Mouse (Mus musculus): ENCODE data around the gene Hnf4a.

The Hnf4a gene

DNA sequence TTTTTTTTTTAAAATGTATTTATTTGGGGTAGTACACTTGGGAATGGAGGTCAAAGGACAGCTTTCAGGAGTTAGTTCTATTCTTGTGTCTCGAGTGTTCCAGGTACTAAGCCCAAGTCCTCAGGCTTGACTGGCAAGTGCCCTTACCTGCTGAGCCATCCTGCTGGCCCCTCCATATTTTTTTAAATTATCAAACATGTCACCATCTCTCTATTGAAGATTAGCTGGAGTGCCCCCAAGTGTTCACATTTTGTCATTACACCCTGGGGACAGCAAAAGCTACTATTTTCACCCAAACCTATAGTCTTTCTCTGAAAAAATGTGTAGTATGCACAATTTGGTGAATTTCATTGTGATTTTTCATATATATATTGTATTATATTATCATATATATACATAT lies 85.5 kb downstream of the Hnf4a start:
- no peak for DNase-seq (ENCODE audit: low spot score in 2 of 2)

GRCm38 (mm10) chr2:163593636-163594282 lies 87.2 kb downstream of the Hnf4a start:
- DNase-seq (ENCODE audit: low spot score in 2 of 2): no peak

DNA sequence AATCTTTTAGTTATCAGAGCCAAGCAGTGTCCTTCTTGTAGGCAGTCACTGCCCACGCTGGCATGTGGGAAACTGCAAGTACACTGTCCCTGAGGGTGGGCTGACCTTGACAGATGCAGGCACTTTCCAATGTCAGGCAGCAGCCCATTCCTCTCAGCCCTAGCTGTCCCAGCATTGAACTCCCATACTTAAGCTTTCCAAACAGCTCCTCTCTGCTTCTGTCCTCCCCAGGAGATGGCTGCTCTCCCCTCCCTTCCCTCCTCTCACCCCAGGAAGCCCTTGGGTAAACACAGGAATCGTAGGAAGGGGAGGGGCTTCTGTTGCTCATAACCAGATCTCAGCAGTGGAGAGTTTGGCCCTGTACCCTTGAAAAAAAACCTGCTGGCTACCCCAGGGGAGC lies 88.5 kb downstream of the Hnf4a start:
- DNase-seq (ENCODE audit: low spot score in 2 of 2): no peak

- no peak for DNase-seq (ENCODE audit: low spot score in 2 of 2)
Observed at GRCm38 (mm10) chr2:163596057-163596872, 89.7 kb downstream of the Hnf4a start.

- DNase-seq (ENCODE audit: low spot score in 2 of 2): no peak
Observed at GRCm38 (mm10) chr2:163596873-163597155, 90.2 kb downstream of the Hnf4a start.

GRCm38 (mm10) chr2:163597661-163598060 lies 91.1 kb downstream of the Hnf4a start:
- peak; percentile 34 to 50 for DNase-seq (ENCODE audit: low spot score in 2 of 2)

- no peak for DNase-seq (ENCODE audit: low spot score in 2 of 2)
Observed at GRCm38 (mm10) chr2:163599226-163599625, 92.6 kb downstream of the Hnf4a start.

DNA sequence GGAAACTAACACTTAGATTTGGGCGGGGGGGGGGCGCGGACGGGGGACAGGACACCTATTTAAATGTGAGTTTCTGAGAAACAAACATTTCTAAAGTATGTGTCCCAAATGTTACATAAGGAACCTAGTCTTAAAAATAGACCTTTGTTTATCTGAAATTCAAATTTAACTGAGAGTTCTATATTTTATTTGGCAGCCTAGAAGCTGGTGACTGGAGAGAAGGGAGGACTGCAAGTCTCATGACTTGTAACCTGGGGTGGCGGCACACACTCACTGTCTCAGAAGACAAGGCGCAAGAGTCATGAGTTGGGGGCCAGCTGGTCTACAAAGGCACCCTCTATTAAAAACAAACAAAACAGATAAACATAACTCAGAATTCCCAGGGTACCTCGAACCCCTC lies 94.5 kb downstream of the Hnf4a start:
- no peak for DNase-seq (ENCODE audit: low spot score in 2 of 2)

DNA sequence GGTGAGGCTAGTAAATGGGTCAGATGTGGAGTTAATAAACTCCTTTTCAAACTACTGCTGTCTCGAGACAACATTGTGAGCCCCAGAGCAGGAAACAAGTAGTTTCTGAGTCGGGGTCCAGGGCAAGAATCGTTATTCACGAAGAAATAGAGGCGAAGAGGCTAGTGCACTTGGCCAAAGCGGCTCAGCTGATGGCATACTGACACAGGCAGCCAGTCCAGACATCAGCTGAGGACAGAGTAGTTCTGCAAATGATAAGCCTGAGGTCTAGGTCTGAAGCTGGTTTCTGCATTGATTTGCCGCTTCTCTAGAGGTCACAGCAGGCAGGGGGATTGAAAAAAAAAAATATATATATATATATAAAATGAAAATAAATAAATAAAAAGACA lies 95.1 kb downstream of the Hnf4a start:
- DNase-seq (ENCODE audit: low spot score in 2 of 2): no peak

DNA sequence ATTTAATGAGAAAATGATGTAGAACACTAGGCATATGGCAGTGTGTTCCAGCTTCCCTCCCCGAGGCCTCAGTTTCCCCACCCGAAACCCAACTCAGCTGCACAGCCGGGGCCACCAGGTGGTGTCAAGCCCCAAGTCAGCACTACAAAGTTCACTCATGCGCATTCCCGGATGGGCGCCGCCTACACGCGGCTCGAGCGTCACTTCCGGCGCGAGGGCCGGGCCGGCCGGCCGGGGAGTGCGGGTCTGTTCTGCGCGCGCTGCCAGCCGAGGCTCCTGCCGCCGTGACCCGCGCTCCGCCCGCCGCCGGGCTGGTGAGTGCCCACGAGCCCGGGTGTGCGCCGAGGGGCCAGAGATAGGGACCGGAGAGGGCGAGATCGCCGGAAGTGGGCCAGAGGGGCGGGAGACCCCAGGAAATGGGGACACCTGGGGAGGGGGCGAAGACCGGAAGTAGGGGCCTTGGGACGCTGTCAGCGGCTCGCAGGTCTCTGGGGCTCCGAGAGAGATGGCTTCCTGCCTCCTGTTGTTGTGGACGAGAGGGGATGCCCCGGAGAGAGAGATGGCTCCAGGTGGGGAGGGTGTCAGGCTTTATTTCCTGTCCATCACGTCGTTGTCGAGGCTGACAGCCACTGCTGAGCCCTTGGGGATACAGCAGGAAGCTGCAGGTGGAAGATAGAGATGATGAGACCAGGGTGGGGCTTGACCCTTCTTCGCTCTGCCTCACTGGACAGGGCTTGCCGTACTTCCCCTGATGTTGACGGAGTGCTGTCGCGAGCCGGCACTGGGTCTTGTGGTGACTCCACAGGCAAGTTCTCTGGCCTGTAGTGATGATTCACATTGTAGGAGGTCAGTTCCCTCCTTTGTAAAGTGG lies 95.7 kb downstream of the Hnf4a start, which contains the start of gene Ttpal:
TSS of gene Ttpal (plus strand) at position 214 of the 871 bp plus-strand sequence.
- DNase-seq (ENCODE audit: low spot score in 2 of 2): peak; percentile 83 to 85

DNA sequence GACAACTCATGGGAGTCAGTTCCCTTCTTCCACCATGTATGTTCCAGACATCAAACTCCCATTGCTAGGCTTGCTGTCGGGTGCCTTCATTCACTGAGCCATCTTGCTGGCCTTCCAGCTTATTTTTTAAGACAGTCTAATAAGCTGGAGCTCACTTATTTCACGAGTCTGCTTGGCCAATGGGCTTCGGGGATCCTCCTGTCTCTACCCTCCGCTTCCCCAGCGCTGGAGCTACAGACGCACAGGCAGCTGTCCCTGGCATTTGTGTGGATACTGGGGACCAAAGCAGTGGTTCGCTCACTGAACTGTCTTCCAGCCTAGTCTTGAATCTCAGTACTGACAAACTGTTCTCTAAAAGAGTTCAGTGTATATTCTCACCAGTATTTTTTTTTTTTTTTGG lies 99.6 kb downstream of the Hnf4a start:
- no peak for DNase-seq (ENCODE audit: low spot score in 2 of 2)

DNA sequence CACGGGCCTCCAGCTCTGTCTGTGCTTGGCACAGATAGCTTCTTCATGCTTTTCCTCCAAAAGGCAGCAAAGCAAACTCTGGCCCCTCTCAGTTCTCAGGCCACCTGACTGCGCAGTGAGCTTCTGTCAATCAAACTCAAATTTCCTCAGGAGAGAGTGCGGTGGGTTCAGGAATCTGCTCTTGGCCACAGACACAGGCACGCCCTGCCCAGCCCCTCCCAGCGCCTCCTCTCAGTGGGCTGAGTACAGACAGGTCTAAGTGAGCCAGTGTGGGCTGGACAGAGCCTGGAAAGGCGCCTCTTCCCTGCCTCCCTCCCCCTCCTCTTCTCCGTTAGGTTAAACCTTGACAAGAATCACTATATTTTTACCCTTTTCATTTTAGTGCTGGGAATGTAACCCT lies 101.4 kb downstream of the Hnf4a start:
- no peak for DNase-seq (ENCODE audit: low spot score in 2 of 2)

DNA sequence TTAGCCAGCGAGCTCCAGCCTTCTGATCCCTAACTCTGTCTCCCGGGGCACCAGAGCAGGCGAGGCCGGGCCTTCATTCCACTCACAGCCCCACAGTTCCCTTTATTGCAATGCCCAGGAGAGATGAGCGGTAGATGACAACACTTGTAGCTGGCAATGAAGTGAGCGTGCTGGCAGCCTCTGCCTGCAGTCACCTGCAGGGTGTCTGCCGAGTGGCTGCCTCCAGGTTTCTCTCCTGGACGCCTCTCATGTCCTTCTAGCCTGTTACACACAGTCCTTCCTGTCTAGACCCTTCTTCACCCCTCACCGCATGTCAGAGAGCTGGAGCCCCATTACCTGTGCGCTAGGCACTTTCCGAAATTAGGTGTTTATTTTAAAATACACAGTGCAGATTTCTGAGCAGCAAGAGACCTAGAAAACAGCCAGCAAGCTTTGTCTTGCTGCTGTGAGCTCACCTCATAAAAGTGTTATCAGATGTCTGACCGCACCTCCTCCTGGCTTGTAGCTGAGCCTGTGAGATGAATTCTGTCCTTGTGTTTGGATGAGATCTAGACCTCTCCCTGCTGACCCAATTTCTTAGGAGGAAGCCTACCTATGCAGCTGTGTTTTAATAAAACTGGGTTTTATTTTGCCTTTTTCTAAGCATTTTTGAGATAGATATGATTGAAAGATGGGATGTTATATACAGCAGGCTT lies 102.8 kb downstream of the Hnf4a start:
- DNase-seq (ENCODE audit: low spot score in 2 of 2): no peak

- no peak for DNase-seq (ENCODE audit: low spot score in 2 of 2)
Observed at GRCm38 (mm10) chr2:163611176-163611575, 104.6 kb downstream of the Hnf4a start.

DNA sequence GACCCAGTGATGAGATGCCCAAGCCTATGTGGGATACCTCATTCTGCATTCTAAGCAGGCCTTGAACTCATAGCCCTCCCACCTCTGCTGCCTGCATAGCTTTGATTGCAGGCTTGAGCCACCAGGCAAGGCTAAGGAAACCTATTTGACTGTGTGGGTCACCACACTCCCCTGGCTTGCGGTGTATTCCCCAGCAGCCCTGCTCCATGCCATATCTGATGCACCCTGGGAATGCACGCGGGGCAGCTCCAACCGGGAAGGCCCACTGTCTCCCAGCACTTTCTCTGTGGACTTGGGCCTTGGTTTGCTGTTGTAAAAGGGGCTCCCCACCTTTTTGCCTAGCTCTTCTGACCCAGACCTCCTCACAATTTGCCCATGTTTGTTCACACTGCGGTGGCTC lies 106.6 kb downstream of the Hnf4a start:
- DNase-seq (ENCODE audit: low spot score in 2 of 2): no peak

GRCm38 (mm10) chr2:163613990-163614389 lies 107.4 kb downstream of the Hnf4a start:
- no peak for DNase-seq (ENCODE audit: low spot score in 2 of 2)

- no peak for DNase-seq (ENCODE audit: low spot score in 2 of 2)
Observed at GRCm38 (mm10) chr2:163615401-163615800, 108.8 kb downstream of the Hnf4a start.

- DNase-seq (ENCODE audit: low spot score in 2 of 2): no peak
Observed at GRCm38 (mm10) chr2:163615906-163616651, 109.5 kb downstream of the Hnf4a start.

- no peak for DNase-seq (ENCODE audit: low spot score in 2 of 2)
Observed at GRCm38 (mm10) chr2:163616652-163617227, 110.1 kb downstream of the Hnf4a start.

DNA sequence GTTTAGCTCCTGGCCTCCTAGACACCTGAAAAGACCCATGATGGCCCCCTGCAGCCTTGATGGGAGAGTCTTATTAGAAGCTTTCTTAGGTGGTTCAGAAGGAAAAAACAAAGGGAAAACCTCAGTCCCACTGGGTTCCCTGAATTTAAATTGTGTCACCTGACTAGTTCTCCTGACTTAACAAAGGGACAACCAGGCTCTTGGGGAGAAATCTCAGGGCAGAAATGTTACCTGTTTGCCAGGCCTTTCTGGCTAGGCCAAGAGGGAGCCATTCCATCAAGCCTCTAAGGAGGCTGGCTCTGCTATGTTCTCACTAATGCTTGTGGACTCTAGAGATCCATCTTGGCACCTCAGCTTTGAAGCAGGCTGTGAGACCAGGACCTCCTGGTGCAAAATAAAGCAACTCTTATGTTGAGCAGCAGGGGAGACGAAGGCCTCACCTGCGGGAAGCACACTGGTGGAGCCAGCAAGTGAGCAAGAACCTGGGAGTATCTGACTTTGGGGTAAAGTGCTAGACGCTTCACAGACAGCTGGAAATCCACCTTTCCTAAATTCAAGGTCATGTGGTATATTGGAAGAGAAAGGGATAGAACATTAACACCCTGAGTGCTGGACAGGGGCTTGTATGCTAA lies 110.7 kb downstream of the Hnf4a start:
- DNase-seq (ENCODE audit: low spot score in 2 of 2): no peak

Measured in right cerebral cortex, postnatal 36 days (tissue).